Mouse (Mus musculus) kidney, adult 2 months (tissue): ENCODE measurements around the gene Lclat1.

Source experiments
- CTCF ChIP-seq: fragments of 200-500 bp; conservative IDR thresholded peaks from 2 replicates; pipeline ENCODE4 v1.5.1; 2011; ENCODE audit warnings: low read depth, mild to moderate bottlenecking, control low read depth, low read length, moderate library complexity, mixed read lengths; ENCODE audit not compliant: insufficient read depth, insufficient read length
- POLR2A ChIP-seq: fragments of 200-500 bp; IDR thresholded peaks from one replicate; pipeline ENCODE4 v1.6.1; 2011; ENCODE audit warnings: low read depth, low read length, control low read depth

DNA sequence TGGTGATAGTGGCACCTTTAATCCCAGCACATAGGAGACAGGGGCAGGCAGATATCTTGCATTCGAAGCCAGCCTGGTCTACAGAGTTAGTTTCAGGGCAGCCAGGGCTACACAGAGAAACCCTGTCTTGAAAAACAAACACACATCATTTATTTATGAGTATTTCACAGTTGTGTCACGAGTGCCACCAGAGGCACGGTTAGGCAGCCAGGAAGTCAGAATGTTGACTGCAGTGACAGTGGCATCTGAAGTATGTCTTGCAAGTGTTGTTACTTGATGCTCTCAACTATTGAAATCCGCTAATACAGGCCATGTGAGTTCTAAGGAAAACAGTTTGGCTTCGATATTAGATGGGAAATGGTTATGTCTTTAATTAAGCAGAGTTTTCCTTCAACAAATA lies 67.9 kb downstream of the Lclat1 start:
- no peak for TF ChIP-seq CTCF
- TF ChIP-seq POLR2A, result no peak
